Mouse (Mus musculus) layer of hippocampus, adult 18-20 months (tissue): ENCODE results near the gene Lrat. TPM values are rescaled to one million over a fixed set of nuclear protein-coding genes. Genes with fewer than 3 reads are reported as not detected.

ENCODE experiments used
- DNase-seq, 2 experiments: peaks; one replicate each; pipeline ENCODE4 v3.0.0; 2022; ENCODE audit warnings: low spot score in 2 of 2
- long read RNA-seq: library from polyadenylated mRNA; stranded (forward); transcript quantifications from one replicate; pipeline ENCODE4 v2.0.0, GENCODE M21; 2021
- total RNA-seq, 2 experiments: library from RNA; stranded (reverse); gene quantifications; 2 replicates each; pipeline ENCODE4 v1.2.3; 2021

The Lrat gene
- not detected for total RNA-seq
- long read RNA-seq = 0 reads

DNA sequence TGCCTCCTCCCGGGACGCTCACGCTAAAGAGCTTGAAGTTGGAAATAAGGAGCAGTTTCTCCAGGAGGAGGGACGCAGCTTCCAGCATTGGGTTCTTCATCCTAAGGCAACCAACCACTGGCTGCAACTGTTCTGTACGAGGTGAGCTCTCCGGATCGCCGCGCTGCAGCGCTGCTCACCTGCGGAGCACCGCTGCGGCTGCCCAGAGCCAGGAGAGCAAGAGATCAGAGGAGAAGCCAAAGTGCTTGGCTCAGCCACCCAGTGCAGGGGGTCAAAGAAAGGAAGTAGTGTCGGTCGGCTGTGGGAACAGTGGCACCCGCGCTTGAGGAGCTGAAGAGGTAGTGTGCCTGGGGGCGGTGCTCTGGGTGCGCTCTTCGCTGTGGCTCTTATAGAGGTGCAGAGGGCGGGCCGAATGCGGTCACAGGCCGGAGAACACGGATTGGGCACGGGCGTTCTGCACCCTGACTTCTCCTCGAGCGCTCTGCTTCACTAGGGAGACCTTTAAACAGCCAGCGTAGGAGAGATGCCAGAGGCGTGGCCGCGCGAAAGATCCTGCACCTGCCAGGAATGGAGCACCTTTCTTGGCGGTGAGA, at the start of gene Lrat:
TSS of gene Lrat (minus strand) at position 361 of the 593 bp plus-strand sequence.
- DNase-seq = no peak

DNA sequence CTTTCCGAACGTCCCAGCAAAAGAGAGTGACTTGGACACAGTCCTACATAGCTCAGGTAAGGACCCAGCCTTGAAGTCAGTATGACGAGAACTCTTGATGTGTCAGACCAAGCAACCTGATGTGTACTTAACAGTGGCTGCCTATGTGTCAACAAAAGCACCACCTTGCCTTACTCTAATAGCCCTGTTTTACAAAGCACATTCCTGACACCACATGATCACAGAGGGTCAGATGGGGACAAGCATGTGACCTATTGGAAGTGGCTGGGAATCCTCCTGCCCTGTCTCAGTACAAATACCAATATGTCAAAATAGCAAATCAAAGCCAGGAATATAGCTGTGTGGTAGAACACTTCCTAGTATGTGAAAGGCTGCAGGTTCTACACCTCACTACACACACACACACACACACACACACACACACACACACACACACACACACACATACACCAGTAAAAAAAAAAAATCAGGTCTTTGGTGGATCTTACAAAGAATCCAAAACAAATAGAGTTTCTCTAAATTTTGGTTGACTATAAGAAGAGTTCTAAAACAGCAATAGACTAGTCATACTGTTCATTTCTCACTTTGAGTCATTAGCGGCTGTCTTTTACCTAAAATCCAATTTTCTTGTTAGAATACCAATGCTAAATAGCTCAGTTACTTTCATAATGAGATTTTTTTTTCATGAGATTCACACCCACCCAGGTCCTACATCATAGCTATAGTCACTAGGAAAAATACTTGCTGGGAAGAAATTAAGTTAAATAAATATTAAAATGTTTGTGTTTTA, 48.6 kb upstream of the Lrat start:
- no peak for DNase-seq

DNA sequence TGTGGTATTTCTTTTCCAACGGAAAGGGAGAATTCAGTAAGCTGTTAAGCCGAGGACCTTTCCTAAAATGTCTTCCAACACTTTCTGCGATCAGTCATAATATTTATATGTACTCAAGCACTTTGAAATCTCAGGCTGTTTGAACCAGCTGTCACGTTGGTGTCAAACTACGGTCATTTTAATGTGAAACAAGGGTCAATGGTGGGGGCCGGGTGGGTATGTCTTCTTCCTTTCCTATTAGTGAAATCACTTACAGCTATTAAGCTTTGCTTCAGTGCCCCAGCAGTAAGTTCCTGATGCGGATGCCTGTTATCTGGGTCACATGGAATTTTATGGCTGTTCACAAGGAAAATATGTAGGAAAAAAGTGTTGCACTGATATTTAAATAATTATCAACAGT, 46.9 kb upstream of the Lrat start:
- no peak for DNase-seq

DNA sequence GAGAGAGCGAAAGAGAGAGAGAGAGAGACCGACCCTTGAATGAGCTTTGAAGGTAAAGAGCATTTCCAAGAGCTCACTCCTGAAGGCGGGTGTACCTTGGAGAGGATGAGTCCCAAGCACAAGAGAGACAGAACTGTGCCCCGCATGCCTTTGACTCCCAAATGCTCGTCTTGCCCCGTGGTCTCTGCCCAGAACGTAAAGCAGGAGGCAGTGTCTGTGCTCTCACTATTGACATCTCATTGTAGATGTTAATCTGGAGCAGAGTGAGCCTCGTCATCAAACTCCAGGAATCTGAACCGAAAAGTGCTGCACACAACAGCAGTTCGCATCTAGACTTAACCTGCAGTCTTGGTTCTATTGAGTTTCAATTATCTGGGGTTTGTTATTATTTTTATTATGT, 46.4 kb upstream of the Lrat start:
- DNase-seq = no peak

DNA sequence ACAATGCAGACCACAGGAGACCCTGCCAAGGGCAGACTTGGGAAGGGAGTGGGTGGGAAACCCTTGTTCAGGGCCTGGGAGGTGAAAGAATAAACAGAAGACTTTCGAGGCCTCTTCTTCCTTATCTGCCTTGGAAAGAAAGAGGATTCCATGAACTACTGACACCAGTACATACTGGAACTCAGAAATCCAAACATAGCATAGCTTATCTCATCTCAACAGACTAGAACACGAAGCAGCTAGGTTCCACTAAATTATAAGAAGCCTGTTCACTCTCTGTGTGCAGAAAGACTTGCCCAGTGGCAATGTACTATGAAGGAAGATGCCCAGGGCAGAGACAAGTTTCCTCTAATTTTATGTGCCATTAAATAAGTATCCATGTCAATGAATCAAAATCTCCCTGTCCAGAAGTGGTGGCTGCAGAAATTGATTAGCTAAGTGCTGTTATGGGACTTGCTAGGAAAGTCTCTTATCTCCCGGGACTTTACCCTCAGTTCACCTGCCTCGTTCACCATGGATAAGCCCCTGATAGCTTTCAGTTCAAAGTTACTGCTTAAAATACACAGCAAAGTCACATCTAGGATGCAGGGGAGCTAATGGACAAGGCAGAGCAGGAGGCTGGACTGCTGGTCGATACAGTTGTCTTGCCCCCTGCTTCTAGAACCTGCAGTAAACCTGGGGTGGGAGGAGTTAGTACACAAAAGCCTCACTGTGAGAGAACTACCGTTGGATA, 42.8 kb upstream of the Lrat start:
- DNase-seq = no peak

DNA sequence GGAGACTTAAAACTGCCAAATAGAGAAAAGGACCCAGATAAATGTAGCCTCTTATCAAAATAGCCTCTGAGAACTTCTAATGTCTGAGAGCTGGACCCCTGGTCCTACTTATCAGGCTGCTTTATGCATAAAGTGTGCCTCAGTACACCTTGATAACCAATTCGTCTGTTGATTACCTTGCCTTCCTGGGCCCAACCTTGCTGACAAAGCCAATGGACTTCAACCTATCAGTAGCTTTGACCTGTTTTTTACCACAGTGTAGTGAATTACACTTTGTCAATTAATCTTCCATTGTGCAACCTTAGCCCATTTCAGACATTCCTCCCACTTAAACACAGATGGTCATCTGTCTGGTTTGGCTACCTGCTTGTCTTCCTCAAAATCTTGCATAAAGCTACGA, 24.1 kb upstream of the Lrat start:
- DNase-seq = no peak

DNA sequence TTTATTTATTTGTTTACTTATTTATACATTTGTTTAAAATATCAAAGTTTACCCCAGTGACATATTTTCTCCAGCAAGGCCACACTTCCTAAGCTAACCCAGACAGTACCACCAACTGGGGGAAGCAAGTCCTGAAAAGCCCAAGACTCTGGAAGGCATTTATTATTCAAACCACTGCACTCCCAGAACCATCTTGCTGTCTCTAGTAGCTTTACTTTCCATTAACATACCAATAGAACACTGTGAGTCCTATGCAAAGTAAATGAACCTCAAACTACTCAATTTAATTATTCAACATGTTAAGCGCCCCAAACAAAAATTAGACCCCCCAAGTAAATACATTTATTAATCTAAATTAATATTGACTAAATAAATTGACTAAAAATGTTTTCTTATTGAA, 11.9 kb upstream of the Lrat start:
- no peak for DNase-seq

DNA sequence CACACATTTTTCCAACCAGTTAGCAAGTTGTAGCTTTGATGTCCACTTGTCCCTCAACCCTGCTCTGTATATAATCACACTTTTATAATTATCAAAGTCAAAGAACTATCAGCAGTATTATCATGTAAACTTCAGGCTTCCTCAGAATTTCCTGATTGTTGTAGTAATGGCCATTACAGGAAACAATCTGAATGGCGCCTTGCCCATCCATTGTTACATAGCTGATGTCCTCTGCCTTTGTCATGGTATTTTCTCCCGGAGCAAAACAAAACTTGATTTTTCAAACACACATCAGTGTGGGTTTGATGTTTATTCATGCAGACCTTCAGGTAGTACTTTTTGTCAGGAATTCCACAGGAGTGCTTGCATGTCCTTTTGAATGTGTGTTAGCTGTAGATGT, 4.9 kb upstream of the Lrat start:
- DNase-seq = no peak

DNA sequence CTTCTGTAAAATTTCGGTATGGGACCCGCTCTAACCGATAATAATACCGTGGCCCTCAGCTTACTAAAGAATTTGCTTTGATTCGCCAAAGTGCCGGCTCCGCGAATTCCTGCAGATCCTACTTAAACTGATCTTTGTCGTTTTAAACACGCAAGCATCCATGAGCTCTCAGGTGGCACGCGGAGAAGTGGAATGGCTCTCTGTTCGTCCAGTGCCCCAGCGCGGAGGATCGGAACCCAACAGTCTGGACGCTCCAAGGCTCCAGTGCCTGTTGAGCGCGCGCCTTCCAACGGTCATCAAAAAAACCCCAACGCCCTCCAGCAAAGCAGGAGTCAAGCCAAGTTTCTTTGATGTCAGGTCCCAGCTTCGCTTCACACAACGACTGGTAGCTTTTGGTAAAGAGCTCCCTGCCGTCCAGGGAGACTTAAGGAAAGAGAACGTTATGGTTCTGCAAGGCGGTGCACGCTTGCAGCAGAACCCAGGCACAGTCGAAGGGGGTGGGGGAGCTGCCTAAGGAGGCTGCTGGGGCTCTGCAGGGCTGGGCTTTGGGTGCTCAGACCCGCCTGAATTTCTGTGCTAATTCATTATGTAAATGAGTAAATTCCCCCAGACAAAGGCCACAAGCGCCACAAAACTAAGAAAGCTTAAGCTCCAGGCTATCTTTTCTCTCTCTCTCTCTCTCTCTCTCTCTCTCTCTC, 587 bp upstream of the Lrat start:
- no peak for DNase-seq

DNA sequence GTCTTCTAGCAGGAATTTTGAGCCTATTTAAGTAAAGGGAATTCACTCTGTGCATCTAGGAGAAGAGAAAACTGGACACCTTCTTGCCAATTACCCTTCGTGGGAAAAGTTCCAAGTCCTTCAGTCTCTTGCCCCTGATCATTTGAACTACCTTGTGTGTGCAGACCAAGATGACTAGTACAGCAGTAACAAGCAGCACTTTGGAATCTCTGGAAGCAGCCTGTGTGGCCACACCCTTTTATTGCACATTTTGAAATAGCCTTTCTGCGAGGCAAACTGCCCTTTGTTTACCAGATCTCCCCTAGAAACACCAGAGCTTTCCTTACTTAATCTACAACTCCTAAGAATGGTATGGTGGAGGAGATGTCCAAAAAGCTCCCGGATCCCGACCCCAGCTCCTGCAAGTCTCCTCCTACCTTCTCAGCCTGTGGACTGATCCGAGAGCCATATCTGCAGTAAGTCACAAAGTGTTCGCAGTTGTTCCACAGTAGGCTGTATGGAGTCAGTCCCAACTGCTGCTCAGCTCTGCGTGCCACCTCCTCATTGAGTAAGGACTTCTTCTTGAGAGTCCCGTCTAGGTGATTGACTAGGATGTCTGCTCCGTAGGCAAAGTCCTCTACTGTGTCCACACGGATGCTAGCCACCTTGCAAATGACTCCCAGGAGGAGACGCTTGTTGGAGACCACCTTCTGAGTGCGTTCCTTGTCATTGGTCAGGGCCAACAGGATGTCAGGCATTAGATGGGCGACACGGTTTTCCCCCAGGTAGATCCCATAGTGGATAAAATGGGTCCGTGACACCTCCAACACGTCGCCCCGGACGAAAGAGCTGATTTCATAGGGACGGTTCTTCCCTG, 788 bp downstream of the Lrat start:
- DNase-seq = no peak

DNA sequence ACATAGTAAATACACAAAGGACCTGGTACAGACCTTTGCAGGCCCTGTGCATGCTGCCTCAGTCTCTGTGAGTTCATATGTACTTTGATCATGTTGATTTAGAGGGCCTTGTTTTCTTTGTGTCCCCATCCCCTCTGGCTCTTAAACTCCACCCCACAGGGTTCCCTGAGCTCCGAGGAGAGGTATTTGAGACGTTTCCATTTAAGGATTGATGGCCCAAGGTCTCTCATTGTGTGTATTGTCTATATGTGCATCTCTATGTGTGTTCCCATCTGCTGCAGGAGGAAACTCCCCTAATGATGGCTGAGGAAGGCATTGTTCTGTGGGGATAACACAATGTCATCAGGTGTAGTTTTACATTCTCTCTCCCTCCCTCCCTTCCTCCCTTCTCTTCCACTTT, 14.9 kb downstream of the Lrat start:
- DNase-seq = no peak

DNA sequence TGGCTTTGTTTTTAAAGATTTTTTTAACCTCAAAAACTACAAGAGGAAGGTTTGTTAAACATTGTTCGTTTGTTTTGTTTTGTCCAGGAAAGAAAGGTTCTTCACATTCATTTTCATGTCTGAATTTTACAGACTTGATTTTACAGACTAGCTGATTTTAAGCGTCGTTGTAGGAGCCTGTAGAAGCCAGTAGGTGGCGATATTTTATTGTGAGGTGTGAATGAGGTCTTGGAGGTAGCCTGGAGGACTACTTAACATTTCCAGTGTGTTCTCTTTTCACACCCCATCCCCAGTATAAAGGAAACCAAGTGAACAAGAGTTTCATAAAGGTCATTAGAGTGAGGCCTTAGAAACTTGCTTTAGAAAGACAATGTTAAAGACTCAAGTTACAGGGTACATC, 26.5 kb downstream of the Lrat start:
- peak in 1 of 2 experiments; percentile 53 for DNase-seq

DNA sequence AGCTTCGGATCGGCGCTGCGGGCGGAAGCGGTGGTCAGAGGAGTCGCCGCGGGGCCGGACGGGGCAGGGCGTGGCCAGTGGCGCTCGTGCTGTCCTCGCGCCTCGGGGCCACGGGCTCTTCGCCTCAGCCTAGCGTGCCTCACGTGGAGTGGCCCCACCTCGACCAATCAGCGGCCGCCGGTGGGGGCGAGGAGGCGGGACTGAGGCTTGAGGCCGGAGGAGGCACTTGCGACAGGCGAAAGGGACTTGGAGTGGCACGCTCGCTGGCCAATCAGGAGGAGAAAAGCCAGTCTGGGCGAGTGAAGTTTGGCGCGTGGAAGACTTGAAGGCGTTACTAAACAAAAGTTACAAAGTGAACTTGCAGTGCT, 27.4 kb downstream of the Lrat start, which contains the start of gene Rbm46:
TSS of gene Rbm46 (minus strand) at position 112 of the 368 bp plus-strand sequence.
- peak; percentile 45 to 72 for DNase-seq

DNA sequence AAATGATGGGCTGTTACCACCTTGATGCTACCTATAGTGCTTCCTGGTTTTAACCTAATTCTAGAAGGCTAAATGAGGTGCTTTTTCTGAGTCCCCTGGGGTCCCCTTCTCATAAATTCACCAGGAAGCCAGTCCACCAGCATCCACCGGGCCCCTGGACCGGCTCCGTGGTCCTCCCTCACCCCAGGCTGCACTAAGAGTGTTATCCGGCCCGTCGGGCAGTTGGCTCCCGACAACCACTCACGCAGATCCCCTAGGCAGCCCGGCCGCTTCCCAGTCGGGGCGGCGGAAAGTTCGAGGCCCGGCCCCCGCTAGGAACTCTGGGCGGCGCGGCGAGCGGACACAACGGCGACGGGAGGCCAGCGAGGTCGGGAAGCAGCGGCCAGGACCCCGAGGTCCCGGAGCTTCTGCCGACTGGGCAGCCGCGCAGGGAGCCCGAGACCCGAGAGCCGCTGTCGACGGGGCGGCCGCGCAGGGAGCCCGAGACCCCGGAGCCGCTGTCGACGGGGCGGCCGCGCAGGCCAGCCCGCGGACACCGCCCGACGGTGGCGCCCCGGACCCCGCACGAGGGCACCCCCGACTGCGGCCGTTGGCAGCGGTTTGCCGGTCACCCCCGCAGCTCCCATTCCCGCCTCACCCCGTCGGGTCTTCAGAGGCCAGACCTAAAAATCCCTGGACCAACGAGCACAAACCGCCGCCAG, 28.0 kb downstream of the Lrat start:
- no peak for DNase-seq

DNA sequence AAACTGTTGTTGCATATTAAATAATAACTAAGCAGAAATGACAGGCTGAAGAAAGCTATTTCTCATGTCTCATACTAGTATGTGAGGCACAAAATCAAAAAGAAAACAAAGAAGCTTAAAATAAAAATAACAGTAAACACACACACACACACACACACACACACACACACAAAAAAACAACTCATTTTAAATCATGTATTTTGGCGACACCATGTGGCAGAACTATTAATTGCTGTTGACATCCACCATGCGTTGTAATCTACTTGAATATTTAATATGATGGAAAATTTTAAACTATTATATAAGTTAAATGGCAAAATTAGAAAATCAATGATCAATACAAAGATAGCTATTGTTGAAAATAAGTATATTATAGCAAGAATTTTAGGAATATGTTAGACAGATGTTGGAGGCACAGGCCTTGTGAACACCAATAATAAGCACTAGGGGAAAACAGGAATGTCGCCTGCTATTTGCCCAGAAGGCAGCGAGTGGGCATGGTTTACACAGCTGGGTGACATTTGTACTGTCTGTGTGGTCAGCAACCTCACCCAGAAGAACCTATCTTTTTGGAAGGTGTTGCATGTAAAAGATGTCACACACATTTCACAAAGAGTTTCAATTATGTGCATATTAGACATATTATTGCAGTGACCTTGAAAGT, 46.2 kb downstream of the Lrat start:
- DNase-seq = peak in 1 of 2 experiments; percentile 70
